Mouse (Mus musculus) embryonic fibroblast, embryonic 13.5 days (primary cell): ENCODE measurements at regions not wholly inside any gene's neighbourhood (a gene's known extent, or its start where the extent isn't known, plus 50 kb on each side); places are given as distances from the start of the nearest gene placed in this dataset.

Experiments
- CTCF ChIP-seq: IDR thresholded peaks from 2 replicates; pipeline ENCODE4 v1.5.1; 2011; ENCODE audit warnings: mild to moderate bottlenecking, control low read depth, low read length, moderate library complexity, borderline replicate concordance; ENCODE audit not compliant: insufficient read depth
- POLR2A ChIP-seq: IDR thresholded peaks from 2 replicates; pipeline ENCODE4 v1.6.1; 2011; ENCODE audit warnings: low read depth, mild to moderate bottlenecking, control low read depth, low read length, moderate library complexity

DNA sequence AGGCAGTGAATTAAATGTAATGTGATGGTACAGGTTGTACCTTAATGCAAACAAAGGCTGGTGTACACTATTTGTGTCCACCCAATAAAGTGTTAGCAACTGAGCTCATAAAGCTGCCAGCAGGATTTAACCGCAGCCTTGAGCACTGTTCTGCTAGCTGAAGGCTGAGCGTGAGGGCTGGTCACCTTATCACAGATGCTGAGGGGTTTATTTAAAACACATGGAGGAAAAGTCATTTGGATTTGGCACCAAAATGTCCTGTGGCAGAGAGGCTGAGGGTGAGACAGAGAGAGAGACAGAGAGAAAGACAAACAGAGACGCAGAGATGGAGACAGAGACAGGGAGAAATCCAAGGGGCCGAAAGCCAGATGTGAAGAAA is 181.9 kb upstream of the Habp2 start:
- TF ChIP-seq CTCF (no peak), POLR2A (no peak)
